Comparison of ENCODE assay signal across 26 mouse cellular contexts in genomic region chr7:58668617-58669016, GRCm38 (mm10). TPM values are rescaled to one million over a fixed set of nuclear protein-coding genes. Genes with fewer than 3 reads are reported as not detected.
DNase-seq lines count a peak whose midpoint lies in the region; ATAC-seq and TF ChIP-seq lines count a peak whose summit lies in the region.
"Had no signal": no experiment of that assay in that cellular context is flagged by ENCODE, and none has a peak within 500 bp of the region (broad histone marks: within the 10 kb centered on the region; RNA-seq: fewer than 3 reads in every experiment).

No protein-coding gene starts in this region.

- peak; percentile 22 for DNase-seq in heart, adult 11 months
- no peak for DNase-seq in heart, adult 2 months
- peak; percentile 89 for DNase-seq in R1 (ENCODE audit: low read depth, low spot score)
- no peak for DNase-seq in urinary bladder, adult 18-20 months (ENCODE audit: low spot score in 2 of 2)
- DNase-seq in limb, embryonic 10.5 days (ENCODE audit: low spot score) = no peak
- DNase-seq in layer of hippocampus, adult 9-10 months (ENCODE audit: low spot score) = no peak
- DNase-seq: adrenal gland, postnatal 10 days; adrenal gland, postnatal 36 days; cerebellum, adult 18-20 months; cerebellum, adult 9-11 months; cerebellum, postnatal 25 days; forebrain, postnatal 0 days; gastrocnemius, adult 2 months; gastrocnemius, postnatal 14 days; heart, adult 18-20 months; heart, postnatal 14 days; heart, postnatal 4 days had no signal

- no peak for TF ChIP-seq EP300 in heart, adult 2 months (IDR thresholded peaks at IDR 0.05; ENCODE audit: insufficient read depth, low read depth, low read length)
- 0 out of 2 replicates have a peak, but pooled peaks have one; percentile 50 for TF ChIP-seq EP300 in ES-Bruce4 (IDR thresholded peaks at IDR 0.05; ENCODE audit: insufficient read depth, low read depth, low read length)

- no peaks in the 10 kb centered on the region for H3K4me1 ChIP-seq in heart, adult 2 months (ENCODE audit: control insufficient read depth, insufficient read depth, low read length)
- peaks cover 4% of the 10 kb centered on the region for H3K4me1 ChIP-seq in ES-Bruce4 (ENCODE audit: control insufficient read depth, insufficient read depth, low read length)
- no peaks in the 10 kb centered on the region for H3K4me1 ChIP-seq in limb, embryonic 10.5 days
- H3K4me1 ChIP-seq: embryonic facial prominence, embryonic 12.5 days; embryonic facial prominence, embryonic 15.5 days; heart, embryonic 10.5 days had no signal

- no peak for TF ChIP-seq POLR2A in heart, adult 2 months (IDR thresholded peaks at IDR 0.05; ENCODE audit: insufficient read depth, low read depth, low read length)
- no peak for TF ChIP-seq POLR2A in ES-Bruce4 (IDR thresholded peaks at IDR 0.05; ENCODE audit: insufficient read depth, low read length)

- H3K9me3 ChIP-seq in ES-Bruce4 (replicated peaks; ENCODE audit: control insufficient read depth, insufficient read depth, low read length, poor library complexity, severe bottlenecking) = no peaks in the 10 kb centered on the region
- H3K9me3 ChIP-seq in limb, embryonic 10.5 days (replicated peaks) = no peaks in the 10 kb centered on the region
- H3K9me3 ChIP-seq: embryonic facial prominence, embryonic 12.5 days; heart, embryonic 10.5 days; heart, embryonic 13.5 days had no signal

- no peak for TF ChIP-seq CTCF in heart, adult 2 months (IDR thresholded peaks at IDR 0.05)
- no peak for TF ChIP-seq CTCF in ES-Bruce4 (IDR thresholded peaks at IDR 0.05; ENCODE audit: low read depth, low read length)

- no peak overlapping the region for H3K27ac ChIP-seq in heart, adult 2 months
- H3K27ac ChIP-seq in ES-Bruce4 (ENCODE audit: insufficient read depth, low read length) = peak overlapping the region; percentile 100
- H3K27ac ChIP-seq in limb, embryonic 10.5 days = no peak overlapping the region
- H3K27ac ChIP-seq: embryonic facial prominence, embryonic 12.5 days; embryonic facial prominence, embryonic 15.5 days; gastrocnemius, adult 2 months; heart, embryonic 10.5 days; heart, embryonic 13.5 days; hindbrain, embryonic 14.5 days; hindbrain, postnatal 0 days had no signal

- H3K79me2 ChIP-seq in heart, adult 2 months (replicated peaks; ENCODE audit: control insufficient read depth, insufficient read depth, low read length) = no peaks in the 10 kb centered on the region

- WGBS in heart, adult 2 months = 97% methylated on average over 1 of the region's 1 CpGs
- WGBS in limb, embryonic 10.5 days = 41% methylated on average over 1 of the region's 1 CpGs

- peak; percentile 37 for ATAC-seq in activated CD4-positive, CD25-positive, alpha-beta regulatory T cell, adult 4 months
- ATAC-seq: forebrain, embryonic 14.5 days; forebrain, postnatal 0 days; hindbrain, postnatal 0 days had no signal

- H3K36me3 ChIP-seq in heart, adult 2 months (ENCODE audit: control insufficient read depth, insufficient read depth, low read length) = no peaks in the 10 kb centered on the region
- no peaks in the 10 kb centered on the region for H3K36me3 ChIP-seq in ES-Bruce4 (ENCODE audit: control insufficient read depth, insufficient read depth, low read length, poor library complexity, severe bottlenecking)
- no peaks in the 10 kb centered on the region for H3K36me3 ChIP-seq in limb, embryonic 10.5 days
- H3K36me3 ChIP-seq: embryonic facial prominence, embryonic 12.5 days; embryonic facial prominence, embryonic 15.5 days; heart, embryonic 13.5 days had no signal

- no peak overlapping the region for H3K9ac ChIP-seq in heart, adult 2 months (ENCODE audit: low read depth, low read length)
- no peak overlapping the region for H3K9ac ChIP-seq in ES-Bruce4 (ENCODE audit: low read depth, poor library complexity, severe bottlenecking)
- H3K9ac ChIP-seq: embryonic facial prominence, embryonic 12.5 days; embryonic facial prominence, embryonic 15.5 days; forebrain, postnatal 0 days; heart, embryonic 13.5 days; hindbrain, embryonic 14.5 days had no signal

- H3K4me3 ChIP-seq in heart, adult 2 months = no peak overlapping the region
- H3K4me3 ChIP-seq in ES-Bruce4 (ENCODE audit: low read depth, low read length) = no peak overlapping the region
- H3K4me3 ChIP-seq in limb, embryonic 10.5 days = no peak overlapping the region
- H3K4me3 ChIP-seq: embryonic facial prominence, embryonic 12.5 days; embryonic facial prominence, embryonic 15.5 days; gastrocnemius, adult 2 months; heart, embryonic 10.5 days; heart, embryonic 13.5 days had no signal

- intact Hi-C loops in heart, adult 2 months (cut with DNase I) = no loop called here

- no peaks in the 10 kb centered on the region for H3K27me3 ChIP-seq in heart, adult 2 months (ENCODE audit: control insufficient read depth, insufficient read depth, low read length)
- H3K27me3 ChIP-seq in ES-Bruce4 (ENCODE audit: control insufficient read depth, insufficient read depth, low read length, poor library complexity, severe bottlenecking) = no peaks in the 10 kb centered on the region
- H3K27me3 ChIP-seq in limb, embryonic 10.5 days (ENCODE audit: low read depth, poor library complexity, severe bottlenecking) = no peaks in the 10 kb centered on the region
- H3K27me3 ChIP-seq: embryonic facial prominence, embryonic 12.5 days; embryonic facial prominence, embryonic 15.5 days; heart, embryonic 13.5 days had no signal

RNA-seq across cellular contexts. Expression of gene Atp10a, which starts 12.7 kb away (rescaled TPM):
- total RNA-seq in heart, adult 2 months (2021) = 1 to 10 TPM; 1.3 to 1.5 TPM
- polyA plus RNA-seq in heart, adult 2 months (2012; rRNA removed) = 1.8 and 2.4 TPM in 2 replicates
- polyA plus RNA-seq in ES-Bruce4 (2011; ENCODE audit: insufficient read depth, insufficient read length, low read depth, missing spikeins) = 9.9 and 10.3 TPM in 2 replicates
- 1 to 10 TPM; 5.4 to 5.6 TPM for polyA plus RNA-seq in activated CD4-positive, CD25-positive, alpha-beta regulatory T cell, adult 4 months (2017; shearing (Covaris generic))
- polyA plus RNA-seq in limb, embryonic 10.5 days (2016; fragmentation: Nextera tagmentation; extraction: Ambion mirVana) = 1.5 and 1.7 TPM in 2 replicates

Comparison
In these comparisons a context has a peak if more than half of its experiments do, and no peak if none do; other contexts are left out.
1. DNase-seq: peak in heart, adult 11 months (single experiment) and R1 (single experiment); none in heart, adult 2 months (0 of 2), urinary bladder, adult 18-20 months (0 of 2), limb, embryonic 10.5 days (single experiment) and layer of hippocampus, adult 9-10 months (single experiment).